Mouse (Mus musculus) right cerebral cortex, postnatal 36 days (tissue): ENCODE results near the gene Kpna7.

Experiments
- DNase-seq, 2 experiments: peaks; one replicate each; pipeline ENCODE4 v3.0.0; 2022; ENCODE audit warnings: low spot score in 2 of 2, mixed read lengths in 1 of 2

The Kpna7 gene

GRCm38 (mm10) chr5:144964465-144964864 lies 119.4 kb downstream of the Kpna7 start:
- no peak for DNase-seq

GRCm38 (mm10) chr5:144963817-144964261 lies 120.0 kb downstream of the Kpna7 start:
- DNase-seq: peak; percentile 34 to 72

- no peak for DNase-seq
These were observed 120.4 kb downstream of the Kpna7 start for GRCm38 (mm10) chr5:144963401-144963800.

- no peak for DNase-seq
These were observed 125.6 kb downstream of the Kpna7 start for GRCm38 (mm10) chr5:144958271-144958670.

GRCm38 (mm10) chr5:144954432-144954831 lies 129.4 kb downstream of the Kpna7 start:
- DNase-seq: no peak

GRCm38 (mm10) chr5:144952592-144952991 lies 131.2 kb downstream of the Kpna7 start:
- no peak for DNase-seq

GRCm38 (mm10) chr5:144950428-144951051 lies 133.3 kb downstream of the Kpna7 start:
- no peak for DNase-seq

GRCm38 (mm10) chr5:144949856-144950255 lies 134.0 kb downstream of the Kpna7 start:
- no peak for DNase-seq

GRCm38 (mm10) chr5:144948422-144948821 lies 135.4 kb downstream of the Kpna7 start:
- DNase-seq: no peak

- no peak for DNase-seq
These were observed 135.8 kb downstream of the Kpna7 start for GRCm38 (mm10) chr5:144948002-144948401.

- DNase-seq: no peak
These were observed 137.8 kb downstream of the Kpna7 start for GRCm38 (mm10) chr5:144946032-144946431.

- DNase-seq: no peak
These were observed 138.9 kb downstream of the Kpna7 start for GRCm38 (mm10) chr5:144944932-144945331.

- no peak for DNase-seq
These were observed 139.5 kb downstream of the Kpna7 start for GRCm38 (mm10) chr5:144944370-144944769.

GRCm38 (mm10) chr5:144943346-144943745 lies 140.5 kb downstream of the Kpna7 start:
- DNase-seq: no peak

- peak in 1 of 2 experiments; percentile 38 for DNase-seq
These were observed 141.4 kb downstream of the Kpna7 start for GRCm38 (mm10) chr5:144942431-144942830.

GRCm38 (mm10) chr5:144940904-144941303 lies 142.9 kb downstream of the Kpna7 start:
- DNase-seq: no peak

- peak; percentile 68 to 80 for DNase-seq
These were observed 146.5 kb downstream of the Kpna7 start for GRCm38 (mm10) chr5:144937304-144937703.
